Mouse (Mus musculus): ENCODE data around the gene Usp12. TPM values are rescaled to one million over a fixed set of nuclear protein-coding genes. Genes with fewer than 3 reads are reported as not detected.

Usp12 gene
- polyA plus RNA-seq, 1 experiment from 2014 or later = 13.8 TPM

DNA sequence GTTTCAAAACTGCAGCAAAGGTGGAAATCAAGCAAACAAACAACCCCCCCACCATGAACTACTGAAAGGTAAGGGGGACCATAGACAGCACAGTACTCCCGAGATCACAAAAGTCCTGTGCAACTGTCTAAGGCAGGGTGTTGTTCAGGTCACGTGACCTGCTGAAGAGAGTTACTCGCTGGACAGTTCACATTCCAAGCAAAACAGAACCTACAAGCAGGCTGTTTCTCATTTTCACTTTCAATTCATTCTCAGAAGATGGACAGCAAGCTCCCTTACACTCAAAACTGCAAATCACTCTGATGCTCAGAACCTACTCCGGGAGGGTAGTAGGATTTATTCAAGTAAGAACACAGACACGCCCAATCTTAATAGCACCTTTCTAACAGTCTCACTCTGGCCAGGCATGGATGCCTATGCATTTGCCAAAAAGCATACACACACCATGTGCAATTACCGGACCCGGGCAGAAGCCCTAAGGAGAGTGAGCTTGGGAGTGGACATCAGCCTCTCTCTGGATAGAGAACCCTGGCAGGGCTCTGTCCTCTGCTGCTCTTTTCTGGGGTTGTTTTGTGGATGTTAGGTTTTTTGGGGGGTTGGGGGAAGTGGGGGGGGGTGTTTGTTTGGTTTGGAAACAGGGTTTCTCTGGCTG is 2.5 kb downstream of the Usp12 start:
- Histone ChIP-seq H3K9ac (ENCODE audit: low read length) (no peak overlapping the region), H3K4me3 (ENCODE audit: low read depth, low read length) (no peak overlapping the region)
- 81% methylated on average over 7 of the region's 7 CpGs for WGBS

DNA sequence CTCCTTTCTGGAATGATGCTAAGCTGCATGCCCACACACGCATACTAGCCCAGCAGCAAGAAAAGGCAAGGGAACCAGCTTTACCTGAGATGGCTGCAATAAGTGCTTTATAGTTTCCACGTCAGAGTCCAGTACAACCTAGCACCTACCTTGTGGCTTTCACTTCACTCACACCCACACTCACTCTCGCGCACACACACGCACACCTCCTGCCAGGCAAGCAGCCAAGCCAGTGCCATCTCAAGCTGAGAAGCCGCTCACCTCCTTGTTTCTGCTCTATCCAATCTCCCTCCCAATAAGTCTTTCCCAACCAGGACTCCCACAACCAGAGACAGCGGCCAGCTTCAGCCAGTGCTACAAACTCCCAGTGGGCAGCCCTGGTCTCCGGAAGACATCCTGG is 3.9 kb downstream of the Usp12 start:
- Histone ChIP-seq H3K27me3 (ENCODE audit: control insufficient read depth, insufficient read depth, low read length) (no peaks in the 10 kb centered on the region), H3K4me2 (ENCODE audit: low read depth) (no peak overlapping the region), H3K4me1 (ENCODE audit: control insufficient read depth, insufficient read depth, low read length) (peaks cover 8% of the 10 kb centered on the region), H3K4me3 (ENCODE audit: low read depth, low read length) (no peak overlapping the region), H3K27ac (ENCODE audit: low read depth, low read length) (no peak overlapping the region), H3K9ac (ENCODE audit: low read length) (no peak overlapping the region), H3K9me3 (ENCODE audit: control insufficient read depth, low read length) (no peaks in the 10 kb centered on the region), H3K36me3 (ENCODE audit: control insufficient read depth, insufficient read depth, low read length) (no peaks in the 10 kb centered on the region)
- WGBS = 85% methylated on average over 8 of the region's 8 CpGs
- ATAC-seq (ENCODE audit: insufficient read depth, low FRiP score, low TSS enrichment) (no peak), DNase-seq (ENCODE audit: low spot score) (no peak)

More for the DNA sequence above, 2.5 kb downstream of the Usp12 start:
- Histone ChIP-seq H3K4me1 (ENCODE audit: control insufficient read depth, insufficient read depth, low read length) (peaks cover 8% of the 10 kb centered on the region), H3K27me3 (ENCODE audit: control insufficient read depth, insufficient read depth, low read length) (no peaks in the 10 kb centered on the region), H3K36me3 (ENCODE audit: control insufficient read depth, insufficient read depth, low read length) (no peaks in the 10 kb centered on the region), H3K27ac (ENCODE audit: low read depth, low read length) (no peak overlapping the region), H3K4me2 (ENCODE audit: low read depth) (no peak overlapping the region; the same call in 1 of the 2 replicates), H3K9me3 (ENCODE audit: control insufficient read depth, low read length) (no peaks in the 10 kb centered on the region)
- DNase-seq (ENCODE audit: low spot score) = no peak
- no peak for ATAC-seq (ENCODE audit: insufficient read depth, low FRiP score, low TSS enrichment)

DNA sequence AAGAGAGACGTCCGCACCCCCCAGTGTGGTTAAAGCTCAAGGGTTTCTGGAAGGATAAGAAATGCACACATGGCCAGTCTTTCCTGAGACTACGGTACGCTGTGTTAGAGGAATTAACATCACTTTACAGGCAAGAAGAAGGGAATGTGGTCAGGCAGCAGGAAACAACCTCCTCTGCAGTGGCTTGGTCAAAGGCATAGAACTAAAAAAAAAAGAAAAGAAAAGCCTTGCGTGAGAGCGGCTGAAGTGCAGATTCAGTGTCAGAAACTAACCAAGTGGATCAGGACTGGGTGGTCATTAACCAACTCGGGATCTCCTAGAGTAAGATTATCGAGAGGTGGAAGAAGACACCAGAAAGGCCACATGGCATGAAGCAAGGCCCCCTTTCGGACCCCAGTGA is 5.4 kb downstream of the Usp12 start:
- ATAC-seq (ENCODE audit: insufficient read depth, low FRiP score, low TSS enrichment) (no peak), DNase-seq (ENCODE audit: low spot score) (no peak)
- Histone ChIP-seq H3K4me1 (ENCODE audit: control insufficient read depth, insufficient read depth, low read length) (peaks cover 8% of the 10 kb centered on the region), H3K9ac (ENCODE audit: low read length) (no peak overlapping the region), H3K9me3 (ENCODE audit: control insufficient read depth, low read length) (no peaks in the 10 kb centered on the region), H3K36me3 (ENCODE audit: control insufficient read depth, insufficient read depth, low read length) (no peaks in the 10 kb centered on the region), H3K4me2 (ENCODE audit: low read depth) (no peak overlapping the region), H3K4me3 (ENCODE audit: low read depth, low read length) (no peak overlapping the region), H3K27me3 (ENCODE audit: control insufficient read depth, insufficient read depth, low read length) (no peaks in the 10 kb centered on the region), H3K27ac (ENCODE audit: low read depth, low read length) (no peak overlapping the region)
- 88% methylated on average over 9 of the region's 9 CpGs for WGBS

GRCm38 (mm10) chr5:146786123-146786522 is 8.7 kb downstream of the Usp12 start:
- no peak overlapping the region for H3K4me3 ChIP-seq (ENCODE audit: low read depth, low read length)
- no peak for ATAC-seq (ENCODE audit: insufficient read depth, low FRiP score, low TSS enrichment)
- no peaks in the 10 kb centered on the region for H3K36me3 ChIP-seq (ENCODE audit: control insufficient read depth, insufficient read depth, low read length)
- no peak overlapping the region for H3K9ac ChIP-seq (ENCODE audit: low read length)
- H3K4me1 ChIP-seq (ENCODE audit: control insufficient read depth, insufficient read depth, low read length) = no peaks in the 10 kb centered on the region; the same call in 1 of the 2 replicates
- no peaks in the 10 kb centered on the region for H3K27me3 ChIP-seq (ENCODE audit: control insufficient read depth, insufficient read depth, low read length)
- no peak overlapping the region for H3K27ac ChIP-seq (ENCODE audit: low read depth, low read length)
- DNase-seq (ENCODE audit: low spot score) = no peak
- 71% methylated on average over 8 of the region's 8 CpGs for WGBS
- no peaks in the 10 kb centered on the region for H3K9me3 ChIP-seq (ENCODE audit: control insufficient read depth, low read length)
- H3K4me2 ChIP-seq (ENCODE audit: low read depth) = no peak overlapping the region

DNA sequence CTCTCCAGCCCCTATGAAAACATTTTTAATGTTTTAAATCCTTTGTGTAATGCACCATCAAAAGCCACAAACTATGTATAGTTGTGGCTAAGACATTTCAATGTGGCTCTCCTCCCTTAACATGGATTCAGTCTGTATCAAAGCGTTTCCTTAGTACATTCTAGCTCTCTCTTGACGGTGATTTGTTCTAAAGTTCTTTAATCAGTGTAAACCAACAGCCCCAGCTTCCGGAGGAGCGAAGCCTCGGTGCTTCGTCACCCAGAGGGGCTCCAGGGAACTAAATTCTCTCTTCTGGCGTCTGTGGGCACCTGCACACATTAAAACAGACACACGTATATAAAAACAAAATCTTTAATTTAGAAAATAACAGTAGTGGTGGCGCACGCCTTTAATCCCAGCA is 10.9 kb downstream of the Usp12 start:
- no peaks in the 10 kb centered on the region for H3K36me3 ChIP-seq (ENCODE audit: control insufficient read depth, insufficient read depth, low read length)
- ATAC-seq (ENCODE audit: insufficient read depth, low FRiP score, low TSS enrichment) = no peak
- DNase-seq (ENCODE audit: low spot score) = no peak
- H3K27ac ChIP-seq (ENCODE audit: low read depth, low read length) = no peak overlapping the region
- H3K4me3 ChIP-seq (ENCODE audit: low read depth, low read length) = no peak overlapping the region
- H3K27me3 ChIP-seq (ENCODE audit: control insufficient read depth, insufficient read depth, low read length) = no peaks in the 10 kb centered on the region
- no peak overlapping the region for H3K9ac ChIP-seq (ENCODE audit: low read length)
- no peak overlapping the region for H3K4me2 ChIP-seq (ENCODE audit: low read depth)
- H3K4me1 ChIP-seq (ENCODE audit: control insufficient read depth, insufficient read depth, low read length) = no peaks in the 10 kb centered on the region
- no peaks in the 10 kb centered on the region for H3K9me3 ChIP-seq (ENCODE audit: control insufficient read depth, low read length)
- 96% methylated on average over 10 of the region's 10 CpGs for WGBS

DNA sequence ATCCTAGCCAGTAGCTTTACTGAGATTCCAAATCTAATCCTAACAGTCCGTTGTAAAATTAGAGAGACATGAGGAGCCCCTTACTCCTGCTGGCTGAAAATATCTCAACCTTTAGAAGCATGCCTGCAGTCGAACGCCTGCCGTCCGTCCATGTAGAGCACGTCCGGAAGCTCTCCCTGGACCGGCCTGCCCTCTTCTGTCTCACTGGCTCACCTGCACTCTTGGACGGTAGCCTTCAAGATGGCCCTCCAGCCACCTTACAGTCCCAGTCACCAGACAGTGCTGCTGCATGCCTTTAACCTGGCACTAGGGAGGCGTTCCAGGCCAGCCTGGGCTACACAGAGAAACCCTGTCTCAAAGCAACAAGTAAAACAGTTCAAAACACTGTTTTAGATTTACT is 11.5 kb downstream of the Usp12 start:
- ATAC-seq (ENCODE audit: insufficient read depth, low FRiP score, low TSS enrichment) (no peak), DNase-seq (ENCODE audit: low spot score) (no peak)
- H3K27me3 ChIP-seq (ENCODE audit: control insufficient read depth, insufficient read depth, low read length) = no peaks in the 10 kb centered on the region
- 94% methylated on average over 10 of the region's 10 CpGs for WGBS
- H3K4me2 ChIP-seq (ENCODE audit: low read depth) = no peak overlapping the region
- H3K4me3 ChIP-seq (ENCODE audit: low read depth, low read length) = no peak overlapping the region
- H3K4me1 ChIP-seq (ENCODE audit: control insufficient read depth, insufficient read depth, low read length) = no peaks in the 10 kb centered on the region
- H3K36me3 ChIP-seq (ENCODE audit: control insufficient read depth, insufficient read depth, low read length) = no peaks in the 10 kb centered on the region
- no peaks in the 10 kb centered on the region for H3K9me3 ChIP-seq (ENCODE audit: control insufficient read depth, low read length)
- H3K9ac ChIP-seq (ENCODE audit: low read length) = no peak overlapping the region
- no peak overlapping the region for H3K27ac ChIP-seq (ENCODE audit: low read depth, low read length)

DNA sequence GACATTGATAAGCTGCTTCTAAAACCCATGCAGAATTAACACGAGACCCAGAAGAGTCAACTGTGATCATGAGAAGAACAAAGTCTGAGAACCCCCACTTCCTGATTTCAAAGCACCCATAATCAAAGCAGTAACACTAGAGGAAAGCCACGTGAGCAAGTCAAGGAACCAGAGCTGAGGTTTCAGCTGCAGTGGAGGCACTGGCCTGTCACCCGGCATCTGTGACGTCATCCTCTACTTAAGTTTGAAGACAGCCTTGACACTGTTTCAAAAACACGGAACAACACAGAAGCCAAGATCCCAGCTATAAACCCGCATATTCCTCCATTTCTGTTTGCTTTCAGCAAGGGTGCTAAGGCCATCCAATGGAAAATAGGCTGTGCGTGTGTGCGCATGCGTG is 13.1 kb downstream of the Usp12 start:
- H3K27me3 ChIP-seq (ENCODE audit: control insufficient read depth, insufficient read depth, low read length) = no peaks in the 10 kb centered on the region
- H3K4me3 ChIP-seq (ENCODE audit: low read depth, low read length) = no peak overlapping the region
- H3K4me1 ChIP-seq (ENCODE audit: control insufficient read depth, insufficient read depth, low read length) = no peaks in the 10 kb centered on the region
- H3K9ac ChIP-seq (ENCODE audit: low read length) = no peak overlapping the region
- no peaks in the 10 kb centered on the region for H3K36me3 ChIP-seq (ENCODE audit: control insufficient read depth, insufficient read depth, low read length)
- no peak overlapping the region for H3K4me2 ChIP-seq (ENCODE audit: low read depth)
- H3K27ac ChIP-seq (ENCODE audit: low read depth, low read length) = no peak overlapping the region
- DNase-seq (ENCODE audit: low spot score) = no peak
- WGBS = 90% methylated on average over 9 of the region's 9 CpGs
- H3K9me3 ChIP-seq (ENCODE audit: control insufficient read depth, low read length) = no peaks in the 10 kb centered on the region
- ATAC-seq (ENCODE audit: insufficient read depth, low FRiP score, low TSS enrichment) = no peak

DNA sequence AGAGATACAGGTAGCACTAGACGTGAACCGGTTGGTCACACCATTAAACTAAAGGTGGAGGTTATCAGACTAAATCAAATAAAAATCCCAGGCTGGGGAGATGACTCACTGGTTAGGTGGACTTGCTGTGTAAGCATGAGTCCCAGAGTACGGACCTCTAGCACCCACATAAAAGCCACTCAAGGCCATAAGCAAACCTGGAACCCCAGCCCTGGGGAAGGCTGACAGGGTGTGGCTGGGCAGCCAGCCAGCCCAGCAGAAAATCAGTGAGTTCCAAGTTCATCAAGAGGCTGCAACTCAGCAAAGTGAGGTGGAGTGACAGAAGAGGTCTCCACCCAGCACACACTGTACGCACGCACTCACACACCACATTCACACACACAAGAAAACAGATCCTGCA is 14.9 kb downstream of the Usp12 start:
- 92% methylated on average over 5 of the region's 5 CpGs for WGBS

GRCm38 (mm10) chr5:146776988-146777639 is 17.7 kb downstream of the Usp12 start:
- 84% methylated on average over 13 of the region's 13 CpGs for WGBS
- Histone ChIP-seq H3K4me3 (ENCODE audit: low read depth, low read length) (no peak overlapping the region), H3K9ac (ENCODE audit: low read length) (no peak overlapping the region), H3K4me2 (ENCODE audit: low read depth) (no peak overlapping the region), H3K27me3 (ENCODE audit: control insufficient read depth, insufficient read depth, low read length) (no peaks in the 10 kb centered on the region), H3K36me3 (ENCODE audit: control insufficient read depth, insufficient read depth, low read length) (no peaks in the 10 kb centered on the region), H3K9me3 (ENCODE audit: control insufficient read depth, low read length) (no peaks in the 10 kb centered on the region), H3K27ac (ENCODE audit: low read depth, low read length) (no peak overlapping the region), H3K4me1 (ENCODE audit: control insufficient read depth, insufficient read depth, low read length) (peaks cover under 1% of the 10 kb centered on the region; the same call in 1 of the 2 replicates)
- DNase-seq (ENCODE audit: low spot score) = no peak
- ATAC-seq (ENCODE audit: insufficient read depth, low FRiP score, low TSS enrichment) = no peak

More for the DNA sequence above, 14.9 kb downstream of the Usp12 start:
- Histone ChIP-seq H3K9me3 (ENCODE audit: control insufficient read depth, low read length) (no peaks in the 10 kb centered on the region), H3K27ac (ENCODE audit: low read depth, low read length) (no peak overlapping the region), H3K27me3 (ENCODE audit: control insufficient read depth, insufficient read depth, low read length) (no peaks in the 10 kb centered on the region), H3K4me3 (ENCODE audit: low read depth, low read length) (no peak overlapping the region), H3K36me3 (ENCODE audit: control insufficient read depth, insufficient read depth, low read length) (no peaks in the 10 kb centered on the region), H3K4me2 (ENCODE audit: low read depth) (no peak overlapping the region), H3K4me1 (ENCODE audit: control insufficient read depth, insufficient read depth, low read length) (no peaks in the 10 kb centered on the region), H3K9ac (ENCODE audit: low read length) (no peak overlapping the region)
- ATAC-seq (ENCODE audit: insufficient read depth, low FRiP score, low TSS enrichment) (no peak), DNase-seq (ENCODE audit: low spot score) (no peak)

Measured in neural tube, embryonic 11.5 days (tissue).